Mouse (Mus musculus) monocyte, adult 59 days (primary cell): Measurements from ENCODE around the gene B4galt4. TPM values are rescaled to one million over a fixed set of nuclear protein-coding genes. Genes with fewer than 3 reads are reported as not detected.

Experiments
- total RNA-seq, 2 experiments: library from RNA; stranded (reverse); gene quantifications; one replicate each; pipeline ENCODE4 v1.2.4; 2023

B4galt4 gene
- 10 to 100 TPM in 1 of 2 experiments, 1 to 10 TPM in 1; 9.1 to 11.2 TPM for total RNA-seq

GRCm38 (mm10) chr16:38742113-38742658 is at the start of gene B4galt4:
TSS of gene B4galt4 (plus strand) at chr16:38742264.

DNA sequence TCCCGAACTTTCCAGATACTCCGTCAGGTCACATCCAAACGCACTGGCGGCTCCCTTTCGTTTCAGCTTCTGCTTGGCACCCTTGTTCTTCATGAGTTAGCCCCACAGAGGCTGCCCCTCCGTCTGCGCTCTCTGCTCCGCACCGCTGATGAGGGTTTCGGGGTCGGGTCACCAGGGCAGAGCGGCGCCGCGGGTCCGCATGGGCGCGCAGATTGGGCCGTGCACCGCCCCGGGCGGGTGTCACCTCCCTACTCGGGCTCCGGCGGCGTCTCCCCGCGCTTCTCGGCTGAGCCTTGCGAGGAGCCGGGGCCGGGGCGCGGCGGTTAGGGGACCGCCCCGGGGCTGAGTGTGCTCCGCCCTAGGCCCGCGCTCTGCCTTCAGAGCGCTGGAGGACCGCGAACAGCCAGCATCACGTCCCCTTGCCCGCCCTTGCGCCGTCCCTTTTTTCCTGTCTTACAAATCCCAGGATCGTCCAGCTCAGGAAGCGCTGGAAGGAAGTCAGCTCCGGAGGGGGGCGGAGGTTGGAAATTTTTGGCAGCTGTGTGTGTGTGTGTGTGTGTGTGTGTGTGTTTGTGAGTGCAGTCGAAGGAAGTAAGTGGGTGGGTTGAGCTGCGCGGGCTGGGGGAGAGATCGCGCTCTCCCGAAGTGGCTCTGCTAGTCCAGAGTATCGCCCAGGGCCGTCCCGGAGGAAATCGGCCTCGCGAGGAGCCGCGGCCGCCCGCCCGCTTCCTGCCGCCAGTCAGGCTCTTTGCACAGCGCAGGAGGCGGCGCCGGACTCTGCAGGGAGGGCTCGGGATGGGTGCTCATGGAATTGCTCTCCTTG is 29.3 kb upstream of the B4galt4 start, which contains the start of gene Arhgap31:
Gene Arhgap31, minus strand, starts transcription at position 694 of the 823 bp plus-strand sequence.

DNA sequence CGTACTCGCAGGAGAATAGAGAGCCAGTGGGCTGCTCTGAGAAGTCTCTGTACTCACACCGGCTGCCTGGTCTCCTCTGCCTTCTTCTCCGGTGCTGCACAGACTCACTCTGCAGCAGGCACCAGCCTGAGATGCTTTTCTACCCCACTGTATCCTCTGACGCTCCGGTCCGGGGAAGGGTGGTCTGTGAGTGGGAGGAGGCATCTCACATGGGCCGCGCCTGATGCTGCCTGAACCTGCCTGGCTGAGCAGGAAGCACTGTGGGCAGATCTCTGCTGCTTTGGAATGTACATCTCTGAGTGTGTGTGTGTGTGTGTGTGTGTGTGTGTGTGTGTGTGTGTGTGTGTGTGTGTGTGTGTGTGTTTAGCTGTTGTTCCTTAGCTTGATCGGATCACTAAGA is 58.0 kb downstream of the B4galt4 start, which contains the start of gene Upk1b:
Gene Upk1b, minus strand, starts transcription at position 238 of the 400 bp plus-strand sequence.

Other genes with a start within 250 kb of the B4galt4 start
- gene Timmdc1, start 219.6 kb upstream of the B4galt4 start, total RNA-seq = 10 to 100 TPM; 12.8 to 15.5 TPM
- 10 to 100 TPM; 25.9 to 26.0 TPM for gene Poglut1, start 192.0 kb upstream of the B4galt4 start, total RNA-seq
- 10 to 100 TPM; 49.3 to 59.9 TPM for gene Tmem39a, start 183.6 kb upstream of the B4galt4 start, total RNA-seq
- 10 to 100 TPM; 23.1 to 25.2 TPM for gene Arhgap31, start 29.0 kb upstream of the B4galt4 start, total RNA-seq
- gene Upk1b, start 58.1 kb downstream of the B4galt4 start, total RNA-seq = under 1 TPM; 0.82 to 0.84 TPM
- gene 4930435E12Rik, start 86.5 kb downstream of the B4galt4 start, total RNA-seq = not detected
- gene Igsf11, start 150.4 kb downstream of the B4galt4 start, total RNA-seq = not detected